Mouse (Mus musculus): Measurements from ENCODE around the gene Nhsl1. TPM values are rescaled to one million over a fixed set of nuclear protein-coding genes. Genes with fewer than 3 reads are reported as not detected.
A peak's percentile ranks its signal among the peaks of the same experiment; 100 is the strongest.

Gene Nhsl1
- polyA plus RNA-seq, 1 experiment from 2014 or later: 11.2 TPM

- no peak overlapping the region for H3K4me3 ChIP-seq
- no peak overlapping the region for H3K27ac ChIP-seq
- H3K9me3 ChIP-seq (replicated peaks): no peaks in the 10 kb centered on the region
- ATAC-seq (replicated peaks; ENCODE audit: insufficient number of reproducible peaks, insufficient read depth, low FRiP score, low read depth): no peak
- WGBS: 86% methylated on average over 4 of the region's 4 CpGs
- H3K36me3 ChIP-seq: no peaks in the 10 kb centered on the region
- no peaks in the 10 kb centered on the region for H3K27me3 ChIP-seq
- H3K4me2 ChIP-seq: no peak overlapping the region
- H3K4me1 ChIP-seq (replicated peaks): no peaks in the 10 kb centered on the region
- H3K9ac ChIP-seq: no peak overlapping the region
Measured at GRCm38 (mm10) chr10:18350781-18351180, 32.0 kb downstream of the Nhsl1 start.

GRCm38 (mm10) chr10:18352937-18353336 is 34.2 kb downstream of the Nhsl1 start:
- no peak overlapping the region for H3K4me3 ChIP-seq
- H3K9ac ChIP-seq: no peak overlapping the region
- 83% methylated on average over 5 of the region's 5 CpGs for WGBS
- H3K4me2 ChIP-seq: no peak overlapping the region
- no peaks in the 10 kb centered on the region for H3K4me1 ChIP-seq (replicated peaks)
- no peaks in the 10 kb centered on the region for H3K36me3 ChIP-seq
- H3K27me3 ChIP-seq: no peaks in the 10 kb centered on the region
- H3K27ac ChIP-seq: no peak overlapping the region
- no peak for ATAC-seq (replicated peaks; ENCODE audit: insufficient number of reproducible peaks, insufficient read depth, low FRiP score, low read depth)
- H3K9me3 ChIP-seq (replicated peaks): no peaks in the 10 kb centered on the region

GRCm38 (mm10) chr10:18354103-18354502 is 35.3 kb downstream of the Nhsl1 start:
- no peak overlapping the region for H3K4me3 ChIP-seq
- no peak overlapping the region for H3K9ac ChIP-seq
- 79% methylated on average over 8 of the region's 8 CpGs for WGBS
- no peak overlapping the region for H3K4me2 ChIP-seq
- no peaks in the 10 kb centered on the region for H3K27me3 ChIP-seq
- no peaks in the 10 kb centered on the region for H3K36me3 ChIP-seq
- no peaks in the 10 kb centered on the region for H3K9me3 ChIP-seq (replicated peaks)
- no peak overlapping the region for H3K27ac ChIP-seq
- ATAC-seq (replicated peaks; ENCODE audit: insufficient number of reproducible peaks, insufficient read depth, low FRiP score, low read depth): no peak
- no peaks in the 10 kb centered on the region for H3K4me1 ChIP-seq (replicated peaks)

- Histone ChIP-seq H3K4me3 (no peak overlapping the region), H3K36me3 (no peaks in the 10 kb centered on the region), H3K4me1 (replicated peaks) (no peaks in the 10 kb centered on the region), H3K4me2 (no peak overlapping the region), H3K27ac (no peak overlapping the region), H3K9ac (no peak overlapping the region), H3K9me3 (replicated peaks) (no peaks in the 10 kb centered on the region), H3K27me3 (no peaks in the 10 kb centered on the region)
- ATAC-seq (replicated peaks; ENCODE audit: insufficient number of reproducible peaks, insufficient read depth, low FRiP score, low read depth): no peak
- 91% methylated on average over 6 of the region's 6 CpGs for WGBS
Measured at GRCm38 (mm10) chr10:18356461-18356860, 37.7 kb downstream of the Nhsl1 start.

GRCm38 (mm10) chr10:18357212-18357611 is 38.4 kb downstream of the Nhsl1 start:
- Histone ChIP-seq H3K4me2 (no peak overlapping the region), H3K36me3 (no peaks in the 10 kb centered on the region), H3K9ac (no peak overlapping the region), H3K4me3 (no peak overlapping the region), H3K9me3 (replicated peaks) (no peaks in the 10 kb centered on the region), H3K4me1 (replicated peaks) (no peaks in the 10 kb centered on the region), H3K27me3 (no peaks in the 10 kb centered on the region), H3K27ac (no peak overlapping the region)
- WGBS: 77% methylated on average over 6 of the region's 6 CpGs
- no peak for ATAC-seq (replicated peaks; ENCODE audit: insufficient number of reproducible peaks, insufficient read depth, low FRiP score, low read depth)

- no peaks in the 10 kb centered on the region for H3K27me3 ChIP-seq
Measured at GRCm38 (mm10) chr10:18358461-18358860, 39.7 kb downstream of the Nhsl1 start.

GRCm38 (mm10) chr10:18360175-18360574 is 41.4 kb downstream of the Nhsl1 start:
- WGBS: 81% methylated on average over 6 of the region's 6 CpGs
- Histone ChIP-seq H3K4me2 (no peak overlapping the region), H3K27me3 (no peaks in the 10 kb centered on the region), H3K9me3 (replicated peaks) (no peaks in the 10 kb centered on the region), H3K27ac (no peak overlapping the region), H3K4me1 (replicated peaks) (no peaks in the 10 kb centered on the region), H3K36me3 (no peaks in the 10 kb centered on the region), H3K4me3 (no peak overlapping the region), H3K9ac (no peak overlapping the region)
- ATAC-seq (replicated peaks; ENCODE audit: insufficient number of reproducible peaks, insufficient read depth, low FRiP score, low read depth): no peak

More at GRCm38 (mm10) chr10:18358461-18358860, 39.7 kb downstream of the Nhsl1 start:
- Histone ChIP-seq H3K4me3 (no peak overlapping the region), H3K36me3 (no peaks in the 10 kb centered on the region), H3K9ac (no peak overlapping the region), H3K9me3 (replicated peaks) (no peaks in the 10 kb centered on the region), H3K4me1 (replicated peaks) (no peaks in the 10 kb centered on the region), H3K27ac (no peak overlapping the region), H3K4me2 (no peak overlapping the region)
- ATAC-seq (replicated peaks; ENCODE audit: insufficient number of reproducible peaks, insufficient read depth, low FRiP score, low read depth): no peak
- 83% methylated on average over 5 of the region's 5 CpGs for WGBS

- H3K9ac ChIP-seq: no peak overlapping the region
- H3K9me3 ChIP-seq (replicated peaks): no peaks in the 10 kb centered on the region
- H3K4me1 ChIP-seq (replicated peaks): no peaks in the 10 kb centered on the region
- no peak overlapping the region for H3K27ac ChIP-seq
- WGBS: 83% methylated on average over 6 of the region's 6 CpGs
- H3K27me3 ChIP-seq: no peaks in the 10 kb centered on the region
- no peak overlapping the region for H3K4me3 ChIP-seq
- H3K36me3 ChIP-seq: no peaks in the 10 kb centered on the region
- no peak for ATAC-seq (replicated peaks; ENCODE audit: insufficient number of reproducible peaks, insufficient read depth, low FRiP score, low read depth)
- no peak overlapping the region for H3K4me2 ChIP-seq
Measured at GRCm38 (mm10) chr10:18365432-18365831, 46.6 kb downstream of the Nhsl1 start.

GRCm38 (mm10) chr10:18366697-18367096 is 47.9 kb downstream of the Nhsl1 start:
- H3K4me1 ChIP-seq (replicated peaks): 0 out of 2 replicates have a peak, but pooled peaks cover 3% of the 10 kb centered on the region
- 74% methylated on average over 7 of the region's 7 CpGs for WGBS
- H3K36me3 ChIP-seq: no peaks in the 10 kb centered on the region
- no peak overlapping the region for H3K4me3 ChIP-seq
- no peak overlapping the region for H3K4me2 ChIP-seq
- no peak for ATAC-seq (replicated peaks; ENCODE audit: insufficient number of reproducible peaks, insufficient read depth, low FRiP score, low read depth)
- no peak overlapping the region for H3K27ac ChIP-seq
- no peak overlapping the region for H3K9ac ChIP-seq
- H3K9me3 ChIP-seq (replicated peaks): no peaks in the 10 kb centered on the region
- H3K27me3 ChIP-seq: no peaks in the 10 kb centered on the region

- Histone ChIP-seq H3K4me3 (no peak overlapping the region), H3K4me2 (no peak overlapping the region), H3K27ac (no peak overlapping the region), H3K4me1 (replicated peaks) (0 out of 2 replicates have a peak, but pooled peaks cover 7% of the 10 kb centered on the region), H3K9me3 (replicated peaks) (no peaks in the 10 kb centered on the region), H3K9ac (no peak overlapping the region), H3K36me3 (no peaks in the 10 kb centered on the region), H3K27me3 (no peaks in the 10 kb centered on the region)
- 88% methylated on average over 8 of the region's 8 CpGs for WGBS
- ATAC-seq (replicated peaks; ENCODE audit: insufficient number of reproducible peaks, insufficient read depth, low FRiP score, low read depth): no peak
Measured at GRCm38 (mm10) chr10:18368111-18368510, 49.3 kb downstream of the Nhsl1 start.

GRCm38 (mm10) chr10:18370475-18371286 is 51.9 kb downstream of the Nhsl1 start:
- WGBS: 34% methylated on average over 17 of the region's 17 CpGs
- peak overlapping the region; percentile 4; the same call in 1 of the 2 replicates for H3K4me2 ChIP-seq
- no peaks in the 10 kb centered on the region for H3K27me3 ChIP-seq
- ATAC-seq (replicated peaks; ENCODE audit: insufficient number of reproducible peaks, insufficient read depth, low FRiP score, low read depth): no peak
- H3K27ac ChIP-seq: no peak overlapping the region
- 0 out of 2 replicates have a peak, but pooled peaks cover 7% of the 10 kb centered on the region for H3K4me1 ChIP-seq (replicated peaks)
- H3K4me3 ChIP-seq: no peak overlapping the region
- no peaks in the 10 kb centered on the region for H3K36me3 ChIP-seq
- no peaks in the 10 kb centered on the region for H3K9me3 ChIP-seq (replicated peaks)
- no peak overlapping the region for H3K9ac ChIP-seq

GRCm38 (mm10) chr10:18371866-18372265 is 53.1 kb downstream of the Nhsl1 start:
- H3K36me3 ChIP-seq: no peaks in the 10 kb centered on the region
- H3K27ac ChIP-seq: no peak overlapping the region
- peak overlapping the region; percentile 20; the same call in 1 of the 2 replicates for H3K4me2 ChIP-seq
- 0 out of 2 replicates have a peak, but pooled peaks cover 7% of the 10 kb centered on the region for H3K4me1 ChIP-seq (replicated peaks)
- WGBS: 53% methylated on average over 13 of the region's 13 CpGs
- ATAC-seq (replicated peaks; ENCODE audit: insufficient number of reproducible peaks, insufficient read depth, low FRiP score, low read depth): no peak
- no peaks in the 10 kb centered on the region for H3K27me3 ChIP-seq
- no peaks in the 10 kb centered on the region for H3K9me3 ChIP-seq (replicated peaks)
- H3K4me3 ChIP-seq: 0 out of 2 replicates have a peak overlapping the region, but pooled peaks have one; percentile 1
- no peak overlapping the region for H3K9ac ChIP-seq
